Mouse (Mus musculus): ENCODE results near the gene Mok. TPM values are rescaled to one million over a fixed set of nuclear protein-coding genes. Genes with fewer than 3 reads are reported as not detected.

The Mok gene
- total RNA-seq (2014; rRNA removed), result 7.4 TPM in 2 replicates
- polyA plus RNA-seq (2015; fragmentation: Nextera tagmentation; extraction: Ambion mirVana), result 11.8 and 14.6 TPM in 2 replicates

DNA sequence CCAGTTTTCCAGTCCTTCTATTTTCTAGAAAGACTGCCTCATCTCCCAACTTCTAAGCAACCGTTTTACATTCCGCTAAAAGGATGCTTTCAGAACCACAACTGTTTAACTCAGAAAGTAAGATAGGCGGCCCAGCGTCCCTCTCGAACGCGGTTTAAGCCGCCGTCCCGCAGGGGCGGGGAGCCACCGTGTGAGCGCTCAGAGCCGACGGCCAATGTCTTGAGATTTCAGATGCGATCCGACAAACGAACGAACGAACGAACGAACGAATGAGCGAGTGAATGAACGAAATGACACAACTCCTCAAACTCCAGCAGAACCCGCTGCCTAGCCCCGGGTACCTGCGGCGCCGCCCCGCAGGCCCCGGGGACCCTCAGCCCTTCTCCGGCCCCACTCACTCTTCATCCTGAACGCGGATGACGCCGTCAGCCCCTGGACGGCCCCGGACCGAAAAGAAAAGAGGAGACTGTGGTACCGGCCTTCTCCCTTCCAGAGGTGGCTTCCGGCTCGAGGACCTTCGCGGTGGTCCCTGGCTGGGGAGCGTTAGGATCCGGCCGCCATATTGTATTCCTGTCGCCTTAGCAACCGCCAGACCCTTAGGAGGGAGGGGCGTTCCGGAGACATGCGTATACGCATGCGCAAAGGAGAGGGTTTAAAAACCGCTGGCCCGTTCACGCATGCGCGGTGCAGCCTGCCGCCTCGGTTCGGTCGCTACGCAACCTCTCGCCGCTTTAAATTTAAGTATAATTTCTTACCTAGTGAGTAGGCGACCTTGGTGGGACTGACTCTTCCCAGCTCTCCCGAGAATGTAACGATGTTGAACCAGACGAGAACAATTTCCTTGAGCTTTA lies at the start of gene Mok:
Gene Mok, minus strand, starts transcription at position 592 of the 851 bp plus-strand sequence.
- under 1% methylated on average over 71 of the region's 71 CpGs for WGBS
- 0 out of 2 replicates have a peak, but pooled peaks cover 6% of the 10 kb centered on the region for H3K4me1 ChIP-seq (ENCODE audit: insufficient read depth, low read length)
- peak within 1 kb of the TSS; percentile 65 for H3K4me2 ChIP-seq (ENCODE audit: low read depth, low read length)
- no peaks in the 10 kb centered on the region for H3K9me3 ChIP-seq (ENCODE audit: low read length)
- H3K4me3 ChIP-seq (ENCODE audit: low read length), result peak within 1 kb of the TSS; percentile 66
- peak within 1 kb of the TSS; percentile 22; the same call in 1 of the 2 replicates for H3K27ac ChIP-seq
- H3K9ac ChIP-seq (replicated peaks; ENCODE audit: low read length), result peak within 1 kb of the TSS; percentile 45
- H3K36me3 ChIP-seq (ENCODE audit: insufficient read depth, low read length), result no peaks in the 10 kb centered on the region
- no peak for TF ChIP-seq CTCF (IDR thresholded peaks at IDR 0.05; ENCODE audit: low read depth)
- no peaks in the 10 kb centered on the region for H3K27me3 ChIP-seq (ENCODE audit: insufficient read depth, low read length)
- DNase-seq (ENCODE audit: low spot score), result peak; percentile 98
- peak; percentile 90 for ATAC-seq

DNA sequence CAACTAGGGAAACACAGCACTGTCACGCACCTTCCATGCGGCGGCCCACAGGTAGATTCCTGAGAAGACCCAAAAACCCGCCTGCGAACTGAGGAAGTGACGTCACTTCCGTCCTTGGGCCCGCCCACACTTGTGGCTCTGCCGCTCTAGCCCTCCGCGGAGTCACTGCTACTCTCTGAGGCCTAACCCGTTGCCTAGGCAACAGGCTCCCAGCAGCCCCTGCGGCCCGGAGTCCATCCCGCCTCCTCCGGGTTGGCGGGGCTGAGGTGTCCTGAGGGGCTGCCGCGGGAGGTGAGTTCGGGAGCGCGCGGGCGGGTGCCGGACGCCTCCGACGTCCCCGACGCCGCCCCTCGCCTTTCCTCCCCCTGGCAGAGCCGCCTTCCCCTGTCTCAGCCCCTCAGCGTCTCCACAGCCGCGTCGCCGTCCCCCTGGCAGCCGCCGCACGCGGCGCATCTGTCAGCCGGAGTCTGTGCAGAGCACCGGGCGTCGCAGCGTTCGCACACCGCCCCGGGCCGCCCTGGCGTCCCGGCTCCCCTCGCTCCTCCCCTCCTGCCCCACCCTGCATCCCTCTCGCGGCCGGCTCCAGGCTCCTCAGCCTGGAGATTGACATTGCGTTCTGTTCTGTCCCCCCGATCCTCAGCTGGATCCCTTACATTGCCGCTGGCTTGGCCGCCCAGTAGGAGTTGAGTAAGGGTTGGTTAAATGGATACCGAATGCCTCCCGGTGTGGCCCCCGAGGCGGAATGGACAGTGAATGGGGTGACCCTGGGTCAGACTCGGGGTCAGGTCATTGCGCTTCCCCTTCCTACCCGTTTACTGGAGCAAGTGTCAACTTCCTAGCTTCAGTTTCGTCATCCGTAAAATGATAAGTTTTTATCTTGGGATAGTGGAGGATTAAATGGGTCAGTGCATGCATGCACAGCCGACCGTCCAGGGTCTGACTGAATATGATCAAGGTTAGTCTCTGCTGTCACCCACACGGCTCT lies 48.6 kb upstream of the Mok start, which contains the start of the genes Cinp and Tecpr2:
Gene Cinp, minus strand, starts transcription at position 110 of the 985 bp plus-strand sequence.
Gene Tecpr2, plus strand, starts transcription at position 229 of the 985 bp plus-strand sequence.
- H3K4me2 ChIP-seq (ENCODE audit: low read depth, low read length), result peak within 1 kb of the TSS; percentile 93
- DNase-seq (ENCODE audit: low spot score) (peak; percentile 99), ATAC-seq (peak; percentile 99)
- WGBS, result 2% methylated on average over 59 of the region's 74 CpGs
- no peaks in the 10 kb centered on the region; the same call in 1 of the 2 replicates for H3K36me3 ChIP-seq (ENCODE audit: insufficient read depth, low read length)
- no peak for TF ChIP-seq CTCF (IDR thresholded peaks at IDR 0.05; ENCODE audit: low read depth)
- H3K4me1 ChIP-seq (ENCODE audit: insufficient read depth, low read length), result peaks cover 6% of the 10 kb centered on the region
- no peaks in the 10 kb centered on the region for H3K9me3 ChIP-seq (ENCODE audit: low read length)
- H3K27ac ChIP-seq, result peak within 1 kb of the TSS; percentile 87
- no peaks in the 10 kb centered on the region for H3K27me3 ChIP-seq (ENCODE audit: insufficient read depth, low read length)
- H3K9ac ChIP-seq (replicated peaks; ENCODE audit: low read length), result peak within 1 kb of the TSS; percentile 89
- peak within 1 kb of the TSS; percentile 89 for H3K4me3 ChIP-seq (ENCODE audit: low read length)

DNA sequence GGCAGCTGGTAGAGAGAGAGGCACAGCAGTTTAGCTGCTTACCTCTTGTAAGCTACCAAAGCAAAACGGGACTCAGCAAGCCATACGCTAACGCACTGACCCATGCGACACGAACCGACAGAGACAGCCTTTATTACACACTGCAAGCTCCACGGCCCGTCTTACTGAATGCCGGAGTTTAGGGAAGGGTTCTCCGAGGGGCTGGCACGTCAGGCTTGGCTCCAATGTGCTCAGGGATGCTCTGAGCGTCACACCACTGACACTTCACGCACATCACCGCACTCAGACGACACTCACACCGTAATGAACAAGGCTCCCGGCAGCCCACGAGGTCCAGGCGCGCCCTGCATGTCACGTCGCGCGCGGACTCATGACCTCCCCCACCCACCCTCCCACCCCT lies 47.9 kb upstream of the Mok start:
- Histone ChIP-seq H3K27me3 (ENCODE audit: insufficient read depth, low read length) (no peaks in the 10 kb centered on the region), H3K9ac (replicated peaks; ENCODE audit: low read length) (peak overlapping the region; percentile 89), H3K4me3 (ENCODE audit: low read length) (peak overlapping the region; percentile 89), H3K4me1 (ENCODE audit: insufficient read depth, low read length) (peaks cover 6% of the 10 kb centered on the region), H3K4me2 (ENCODE audit: low read depth, low read length) (peak overlapping the region; percentile 93), H3K27ac (peak overlapping the region; percentile 56), H3K9me3 (ENCODE audit: low read length) (no peaks in the 10 kb centered on the region), H3K36me3 (ENCODE audit: insufficient read depth, low read length) (peaks cover 2% of the 10 kb centered on the region)
- WGBS, result 0% methylated on average over 25 of the region's 25 CpGs
- ATAC-seq (peak; percentile 84), DNase-seq (ENCODE audit: low spot score) (no peak)
- TF ChIP-seq CTCF (IDR thresholded peaks at IDR 0.05; ENCODE audit: low read depth), result no peak

DNA sequence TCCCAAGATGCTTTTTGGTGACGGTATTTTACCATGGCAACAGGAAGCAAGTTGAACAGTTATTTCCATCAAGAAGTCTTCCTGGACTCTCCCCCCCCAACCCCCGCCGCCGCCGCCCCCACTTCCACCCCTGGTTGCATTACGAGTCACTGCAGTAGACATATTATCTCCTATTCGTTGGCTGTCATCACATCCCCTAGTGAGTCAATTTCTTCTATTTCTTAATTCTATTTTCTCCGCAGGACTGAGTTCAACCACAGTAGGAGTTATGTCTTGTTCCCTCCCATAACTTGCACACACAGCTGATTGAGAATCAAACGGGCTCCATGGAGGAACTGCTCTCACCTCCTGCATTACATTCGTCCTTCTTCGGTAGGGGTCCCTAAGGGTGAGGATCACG lies 47.4 kb upstream of the Mok start:
- peak overlapping the region; percentile 89 for H3K4me3 ChIP-seq (ENCODE audit: low read length)
- H3K9me3 ChIP-seq (ENCODE audit: low read length), result no peaks in the 10 kb centered on the region
- H3K4me1 ChIP-seq (ENCODE audit: insufficient read depth, low read length), result peaks cover 6% of the 10 kb centered on the region
- H3K9ac ChIP-seq (replicated peaks; ENCODE audit: low read length), result peak overlapping the region; percentile 89
- DNase-seq (ENCODE audit: low spot score) (no peak), ATAC-seq (no peak)
- no peaks in the 10 kb centered on the region for H3K27me3 ChIP-seq (ENCODE audit: insufficient read depth, low read length)
- no peak for TF ChIP-seq CTCF (IDR thresholded peaks at IDR 0.05; ENCODE audit: low read depth)
- H3K36me3 ChIP-seq (ENCODE audit: insufficient read depth, low read length), result peaks cover 4% of the 10 kb centered on the region
- H3K27ac ChIP-seq, result peak overlapping the region; percentile 56; the same call in 1 of the 2 replicates
- WGBS, result 41% methylated on average over 12 of the region's 12 CpGs
- peak overlapping the region; percentile 93 for H3K4me2 ChIP-seq (ENCODE audit: low read depth, low read length)

DNA sequence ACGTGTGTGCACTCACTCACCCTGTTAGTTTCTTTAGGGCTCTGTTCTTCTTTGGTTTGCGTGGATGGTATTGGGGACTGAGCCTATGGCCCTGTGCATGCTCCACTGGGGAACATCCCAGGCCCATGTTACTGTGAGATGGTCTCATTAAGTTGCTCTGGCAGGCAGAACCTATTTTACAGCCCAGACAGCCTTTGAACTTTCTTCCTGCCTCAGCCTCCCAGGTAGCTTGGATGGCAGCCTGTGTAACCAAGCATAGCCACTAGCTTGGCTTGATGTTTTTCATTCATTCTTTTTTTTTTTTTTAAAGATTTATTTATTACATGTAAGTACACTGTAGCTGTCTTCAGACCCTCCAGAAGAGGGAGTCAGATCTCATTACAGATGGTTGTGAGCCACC lies 44.5 kb upstream of the Mok start:
- Histone ChIP-seq H3K4me2 (ENCODE audit: low read depth, low read length) (no peak overlapping the region), H3K9me3 (ENCODE audit: low read length) (no peaks in the 10 kb centered on the region), H3K4me3 (ENCODE audit: low read length) (no peak overlapping the region), H3K9ac (replicated peaks; ENCODE audit: low read length) (no peak overlapping the region), H3K27ac (no peak overlapping the region), H3K36me3 (ENCODE audit: insufficient read depth, low read length) (peaks cover 4% of the 10 kb centered on the region), H3K27me3 (ENCODE audit: insufficient read depth, low read length) (no peaks in the 10 kb centered on the region), H3K4me1 (ENCODE audit: insufficient read depth, low read length) (peaks cover 6% of the 10 kb centered on the region)
- 92% methylated on average over 2 of the region's 2 CpGs for WGBS
- TF ChIP-seq CTCF (IDR thresholded peaks at IDR 0.05; ENCODE audit: low read depth), result no peak
- ATAC-seq, result no peak
- DNase-seq (ENCODE audit: low spot score), result no peak

DNA sequence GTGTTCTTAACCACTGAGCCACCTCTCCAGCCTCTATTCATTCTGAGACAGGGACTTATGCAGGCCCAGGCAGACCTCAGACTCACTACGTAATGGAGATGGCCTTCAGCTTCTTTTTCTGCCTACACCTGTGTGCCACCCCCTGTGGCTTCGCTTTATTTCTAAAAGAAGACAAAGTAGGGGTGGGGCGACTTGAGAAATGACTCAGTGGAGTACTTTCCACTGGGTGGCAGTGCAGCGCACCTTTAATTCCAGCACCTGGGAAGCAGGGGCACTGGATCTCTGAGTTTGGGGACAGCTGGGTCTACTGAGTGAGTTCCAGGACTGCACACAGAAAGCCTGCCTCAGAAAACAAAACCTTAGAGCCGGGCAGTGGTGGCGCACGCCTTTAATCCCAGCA lies 41.6 kb upstream of the Mok start:
- no peaks in the 10 kb centered on the region for H3K9me3 ChIP-seq (ENCODE audit: low read length)
- no peak overlapping the region for H3K9ac ChIP-seq (replicated peaks; ENCODE audit: low read length)
- peaks cover 17% of the 10 kb centered on the region for H3K36me3 ChIP-seq (ENCODE audit: insufficient read depth, low read length)
- no peaks in the 10 kb centered on the region for H3K4me1 ChIP-seq (ENCODE audit: insufficient read depth, low read length)
- no peak overlapping the region for H3K4me2 ChIP-seq (ENCODE audit: low read depth, low read length)
- DNase-seq (ENCODE audit: low spot score) (no peak), ATAC-seq (no peak)
- 0 out of 2 replicates have a peak, but pooled peaks have one; percentile 10 for TF ChIP-seq CTCF (IDR thresholded peaks at IDR 0.05; ENCODE audit: low read depth)
- 90% methylated on average over 7 of the region's 7 CpGs for WGBS
- H3K27ac ChIP-seq, result no peak overlapping the region
- no peak overlapping the region for H3K4me3 ChIP-seq (ENCODE audit: low read length)
- H3K27me3 ChIP-seq (ENCODE audit: insufficient read depth, low read length), result no peaks in the 10 kb centered on the region
